ENCODE assay signal across 21 mouse cellular contexts in the genomic region with DNA sequence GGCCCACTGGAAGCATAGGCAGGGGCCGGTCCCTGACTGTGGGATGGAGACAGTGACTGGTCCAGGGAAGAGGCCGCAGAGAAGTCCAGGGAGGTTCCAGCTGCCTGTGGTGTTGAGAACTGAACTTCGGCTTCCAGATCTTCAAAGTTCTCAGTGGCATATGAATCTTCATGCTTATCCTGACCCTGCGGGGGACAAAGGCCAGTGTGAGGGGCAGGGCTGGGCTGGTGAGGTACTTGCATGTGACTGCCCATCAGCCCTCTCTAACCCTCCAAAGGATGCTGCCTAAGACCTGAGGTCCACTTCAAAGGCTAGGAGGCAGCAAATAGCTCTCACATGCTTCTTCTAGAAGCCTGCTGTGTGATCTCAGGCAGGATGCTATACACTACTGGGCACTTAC. TPM values are rescaled to one million over a fixed set of nuclear protein-coding genes. Genes with fewer than 3 reads are reported as not detected.
DNase-seq lines count a peak whose midpoint lies in the region; ATAC-seq and TF ChIP-seq lines count a peak whose summit lies in the region.
"Had no signal": no experiment of that assay in that cellular context is flagged by ENCODE, and none has a peak within 500 bp of the region (broad histone marks: within the 10 kb centered on the region; RNA-seq: fewer than 3 reads in every experiment).

No protein-coding gene starts in this region.

- no peak for ATAC-seq in heart, embryonic 15.5 days (replicated peaks; ENCODE audit: insufficient number of reproducible peaks, insufficient read depth, low FRiP score, low read depth)
- ATAC-seq in kidney, embryonic 14.5 days (ENCODE audit: low FRiP score, low TSS enrichment): no peak
- ATAC-seq: activated CD4-positive, CD25-positive, alpha-beta regulatory T cell, adult 4 months; forebrain, embryonic 14.5 days; intestine, embryonic 15.5 days; Patski had no signal

- no peak overlapping the region for H3K9ac ChIP-seq in heart, embryonic 15.5 days
- H3K9ac ChIP-seq in kidney, embryonic 14.5 days (ENCODE audit: low read depth, low read length): no peak overlapping the region
- H3K9ac ChIP-seq: embryonic facial prominence, embryonic 15.5 days; hindbrain, embryonic 14.5 days; intestine, embryonic 15.5 days had no signal

- H3K9me3 ChIP-seq in heart, embryonic 15.5 days (replicated peaks): no peaks in the 10 kb centered on the region
- H3K9me3 ChIP-seq in kidney, embryonic 14.5 days (ENCODE audit: control insufficient read depth, low read length): no peaks in the 10 kb centered on the region
- H3K9me3 ChIP-seq: embryonic facial prominence, embryonic 15.5 days; forebrain, embryonic 10.5 days; hindbrain, embryonic 10.5 days; intestine, embryonic 15.5 days had no signal

- H3K36me3 ChIP-seq in heart, embryonic 15.5 days: no peaks in the 10 kb centered on the region
- H3K36me3 ChIP-seq in kidney, adult 2 months (ENCODE audit: control insufficient read depth, insufficient read depth, low read length): no peaks in the 10 kb centered on the region
- no peaks in the 10 kb centered on the region for H3K36me3 ChIP-seq in kidney, embryonic 14.5 days (ENCODE audit: control insufficient read depth, insufficient read depth, low read length)
- H3K36me3 ChIP-seq: embryonic facial prominence, embryonic 15.5 days; forebrain, embryonic 10.5 days; hindbrain, embryonic 10.5 days had no signal

- no peak overlapping the region for H3K4me2 ChIP-seq in heart, embryonic 15.5 days
- H3K4me2 ChIP-seq in kidney, embryonic 14.5 days (replicated peaks; ENCODE audit: low read depth, low read length): no peak overlapping the region
- H3K4me2 ChIP-seq: embryonic facial prominence, embryonic 15.5 days; heart, embryonic 11.5 days; hindbrain, embryonic 14.5 days; intestine, embryonic 15.5 days had no signal

- TF ChIP-seq POLR2A in cerebellum, adult 2 months (IDR thresholded peaks at IDR 0.05; ENCODE audit: borderline replicate concordance, insufficient read depth, low read length): no peak
- TF ChIP-seq POLR2A in kidney, adult 2 months (IDR thresholded peaks at IDR 0.05; ENCODE audit: low read depth, low read length): no peak

- peaks cover 30% of the 10 kb centered on the region for H3K4me1 ChIP-seq in cerebellum, adult 2 months (ENCODE audit: control insufficient read depth, insufficient read depth, low read length)
- H3K4me1 ChIP-seq in heart, embryonic 15.5 days (replicated peaks): peaks cover 23% of the 10 kb centered on the region
- H3K4me1 ChIP-seq in kidney, adult 2 months (ENCODE audit: control insufficient read depth, insufficient read depth, low read length): peaks cover 74% of the 10 kb centered on the region
- H3K4me1 ChIP-seq in kidney, embryonic 14.5 days (ENCODE audit: control insufficient read depth, insufficient read depth, low read length): no peaks in the 10 kb centered on the region
- H3K4me1 ChIP-seq in brown adipose tissue, adult 24 weeks (ENCODE audit: control insufficient read depth, insufficient read depth, insufficient read length, low read length): peaks cover 17% of the 10 kb centered on the region
- H3K4me1 ChIP-seq: embryonic facial prominence, embryonic 15.5 days had no signal

- 0 out of 2 replicates have a peak overlapping the region, but pooled peaks have one; percentile 32 for H3K27ac ChIP-seq in cerebellum, adult 2 months (ENCODE audit: insufficient read depth, low read length)
- peak overlapping the region; percentile 62 for H3K27ac ChIP-seq in heart, embryonic 15.5 days
- H3K27ac ChIP-seq in kidney, adult 2 months (ENCODE audit: insufficient read depth, low read depth, low read length): no peak overlapping the region
- no peak overlapping the region for H3K27ac ChIP-seq in kidney, embryonic 14.5 days (ENCODE audit: low read depth, low read length)
- peak overlapping the region; percentile 55; the same call in 1 of the 2 replicates for H3K27ac ChIP-seq in brown adipose tissue, adult 24 weeks (replicated peaks; ENCODE audit: low read depth, low read length)
- H3K27ac ChIP-seq: embryonic facial prominence, embryonic 15.5 days; forebrain, embryonic 10.5 days; hindbrain, embryonic 10.5 days; hindbrain, embryonic 14.5 days; intestine, embryonic 15.5 days had no signal

- no peak for TF ChIP-seq CTCF in cerebellum, adult 2 months (IDR thresholded peaks at IDR 0.05; ENCODE audit: borderline replicate concordance, insufficient read depth, low read depth, low read length)
- no peak for TF ChIP-seq CTCF in kidney, adult 2 months (conservative IDR thresholded peaks at IDR 0.05; ENCODE audit: insufficient read depth, insufficient read length, low read depth, low read length)

- WGBS in cerebellum, adult 2 months: 92% methylated on average over 4 of the region's 4 CpGs
- 88% methylated on average over 4 of the region's 4 CpGs for WGBS in heart, embryonic 15.5 days
- 68% methylated on average over 4 of the region's 4 CpGs for WGBS in kidney, adult 2 months
- 92% methylated on average over 4 of the region's 4 CpGs for WGBS in kidney, embryonic 14.5 days

- no peak overlapping the region for H3K4me3 ChIP-seq in cerebellum, adult 2 months (replicated peaks; ENCODE audit: insufficient read depth, low read depth, low read length)
- H3K4me3 ChIP-seq in heart, embryonic 15.5 days: no peak overlapping the region
- no peak overlapping the region for H3K4me3 ChIP-seq in kidney, adult 2 months (ENCODE audit: insufficient read depth, low read depth, low read length)
- no peak overlapping the region for H3K4me3 ChIP-seq in kidney, embryonic 14.5 days (ENCODE audit: low read length)
- no peak overlapping the region for H3K4me3 ChIP-seq in brown adipose tissue, adult 24 weeks (ENCODE audit: insufficient read depth, low read depth, low read length)
- H3K4me3 ChIP-seq: embryonic facial prominence, embryonic 15.5 days; erythroblast, embryonic 14.5 days; forebrain, embryonic 10.5 days; hindbrain, embryonic 10.5 days; intestine, embryonic 15.5 days had no signal

- H3K27me3 ChIP-seq in cerebellum, adult 2 months (ENCODE audit: control insufficient read depth, insufficient read depth, low read length): no peaks in the 10 kb centered on the region
- H3K27me3 ChIP-seq in heart, embryonic 15.5 days: no peaks in the 10 kb centered on the region
- no peaks in the 10 kb centered on the region for H3K27me3 ChIP-seq in kidney, adult 2 months (replicated peaks; ENCODE audit: control insufficient read depth, insufficient read depth, low read length)
- no peaks in the 10 kb centered on the region for H3K27me3 ChIP-seq in kidney, embryonic 14.5 days (ENCODE audit: control insufficient read depth, insufficient read depth, low read length)
- H3K27me3 ChIP-seq: CH12.LX; embryonic facial prominence, embryonic 15.5 days; intestine, embryonic 15.5 days; Patski had no signal

- DNase-seq in cerebellum, adult 2 months: no peak
- DNase-seq in cerebellum, postnatal 36 days: no peak
- DNase-seq in heart, adult 11 months: no peak
- DNase-seq in kidney, adult 2 months: peak; percentile 55
- DNase-seq: embryo, embryonic 11 days; gastrocnemius, postnatal 14 days; kidney, adult 9 months had no signal

RNA-seq across cellular contexts. Expression of a gene that starts 20.3 kb away (rescaled TPM):
- 51.2 and 56.0 TPM in 2 replicates for polyA plus RNA-seq in cerebellum, adult 2 months (2012; rRNA removed)
- 55.3 and 66.7 TPM in 2 replicates for polyA plus RNA-seq in heart, embryonic 15.5 days (2015; fragmentation: Nextera tagmentation; extraction: Ambion mirVana)
- polyA plus RNA-seq in kidney, adult 2 months (2012; rRNA removed): 157 and 179 TPM in 2 replicates
- 6.0 and 10.4 TPM in 2 replicates for polyA plus RNA-seq in kidney, embryonic 14.5 days (2014; fragmentation: Nextera tagmentation; extraction: Ambion mirVana)
- 1,169 and 1,640 TPM in 2 replicates for polyA plus RNA-seq in brown adipose tissue, adult 24 weeks (2012; ENCODE audit: insufficient read depth, insufficient read length, missing spikeins)

Comparison
In these comparisons a context has a peak if more than half of its experiments do, and no peak if none do; other contexts are left out.
1. H3K27ac ChIP-seq: peak in cerebellum, adult 2 months (single experiment), heart, embryonic 15.5 days (single experiment) and brown adipose tissue, adult 24 weeks (single experiment); none in kidney, adult 2 months (single experiment) and kidney, embryonic 14.5 days (single experiment).